Mouse (Mus musculus): ENCODE measurements around the gene Pear1.

DNA sequence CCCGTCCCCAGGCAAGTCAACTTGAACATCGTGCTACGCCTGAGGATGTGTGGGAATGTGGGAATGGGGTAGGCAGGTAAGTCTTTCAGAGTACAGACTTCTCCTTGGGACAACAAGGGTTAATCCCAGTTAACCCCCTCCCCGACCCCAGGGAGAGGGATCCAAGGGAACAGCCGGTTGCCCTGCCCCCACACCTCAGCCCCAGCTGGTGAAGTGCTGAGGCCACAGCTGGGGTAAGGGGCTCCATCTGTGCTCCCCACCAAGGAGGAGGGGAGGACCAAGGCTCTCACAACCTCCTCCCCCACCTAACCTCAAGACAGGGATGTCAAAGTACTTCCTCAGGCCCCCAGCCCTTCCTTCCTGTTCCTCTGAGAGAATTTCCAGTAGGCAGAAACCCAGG, 34.3 kb downstream of the Pear1 start:
- TF ChIP-seq GATA1 (IDR thresholded peaks at IDR 0.05; ENCODE audit: low read length) (no peak), TAL1 (IDR thresholded peaks at IDR 0.05; ENCODE audit: low read length) (no peak)
